Mouse (Mus musculus) lung, adult 2 months (tissue): ENCODE data around the gene Stx4a. TPM values are rescaled to one million over a fixed set of nuclear protein-coding genes. Genes with fewer than 3 reads are reported as not detected.

Source experiments
- DNase-seq: peaks from one replicate; pipeline ENCODE4 v3.0.0; 2022
- H3K4me1 ChIP-seq: fragments of 200-500 bp; 2 replicates; pipeline ENCODE4 v1.6.1; 2011; ENCODE audit warnings: low read length; ENCODE audit not compliant: control insufficient read depth, insufficient read depth
- H3K4me3 ChIP-seq: fragments of 200-500 bp; replicated peaks from 2 replicates; pipeline ENCODE3; 2011; ENCODE audit warnings: low read depth, mild to moderate bottlenecking, control low read depth, low read length; ENCODE audit errors: extremely low read depth
- CTCF ChIP-seq: fragments of 200-500 bp; IDR thresholded peaks from 2 replicates; pipeline ENCODE4 v1.5.1; 2011; ENCODE audit warnings: mild to moderate bottlenecking, low read length, control low read depth; ENCODE audit not compliant: insufficient read depth
- POLR2A ChIP-seq: fragments of 200-500 bp; IDR thresholded peaks from 2 replicates; pipeline ENCODE4 v1.6.1; 2011; ENCODE audit warnings: low read depth, mild to moderate bottlenecking, control low read depth, low read length, borderline replicate concordance; ENCODE audit errors: extremely low read depth
- WGBS: fragments of 180-500 bp; shearing (Covaris S2); methylation state at CpG from one replicate; pipeline ENCODE4 v1.1.7; 2018; 5-methylcytosine and 5-hydroxymethylcytosine counted together
- polyA plus RNA-seq: library from polyadenylated mRNA; depleted of rRNA; stranded (reverse); fragments of >200 nt; gene quantifications from 2 replicates; pipeline ENCODE4 v1.2.3, GENCODE M21; 2012; rRNA removed

Gene Stx4a
- polyA plus RNA-seq, 1 experiment: 77.9 TPM

DNA sequence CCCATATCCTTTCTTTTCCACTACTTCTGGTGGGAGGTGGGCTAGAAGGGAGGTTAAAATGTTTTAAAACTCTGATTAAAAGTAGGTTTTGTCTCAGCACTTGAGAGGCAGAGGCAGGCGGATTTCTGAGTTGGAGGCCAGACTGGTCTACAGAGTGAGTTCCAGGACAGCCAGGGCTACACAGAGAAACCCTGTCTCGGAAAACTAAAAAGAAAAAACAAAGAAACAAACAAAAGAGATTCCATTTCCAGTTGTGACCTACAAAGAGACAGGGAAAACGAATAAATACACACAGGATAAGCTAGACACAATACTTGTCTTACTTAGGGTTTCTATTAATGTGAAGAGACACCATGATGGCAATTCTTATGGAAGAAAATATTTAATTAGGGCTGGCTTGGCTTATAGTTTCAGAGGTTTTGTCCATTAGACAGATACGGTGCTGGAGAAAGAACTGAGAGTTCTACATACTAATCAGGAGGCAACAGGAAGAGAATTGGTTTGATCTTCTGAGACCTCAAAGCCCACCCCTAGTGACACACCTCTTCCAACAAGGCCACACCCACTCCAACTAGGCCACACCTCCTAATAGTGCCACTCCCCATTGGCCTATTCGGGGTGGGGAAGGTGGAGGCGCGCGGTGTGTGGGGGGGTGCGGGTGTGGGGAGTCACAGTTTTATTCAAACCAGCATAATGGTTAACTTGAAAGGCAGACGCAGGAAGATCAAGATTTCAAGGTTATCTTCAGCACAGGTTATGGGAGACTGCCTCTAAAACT lies 74.3 kb downstream of the Stx4a start:
- TF ChIP-seq POLR2A (no peak), CTCF (no peak)

More for the DNA sequence above, 74.3 kb downstream of the Stx4a start:
- Histone ChIP-seq H3K4me1 (no peaks in the 10 kb centered on the region; the same call in 1 of the 2 replicates), H3K4me3 (no peak overlapping the region)
- no peak for DNase-seq
- WGBS: 40% methylated on average over 10 of the region's 10 CpGs

Other genes with a start within 250 kb of the Stx4a start
- 14.0 and 16.5 TPM in 2 replicates for gene Ccdc189, start 235.7 kb upstream of the Stx4a start, polyA plus RNA-seq
- 26.1 and 32.8 TPM in 2 replicates for gene Rnf40, start 235.5 kb upstream of the Stx4a start, polyA plus RNA-seq
- gene Zfp629, start 208.5 kb upstream of the Stx4a start, polyA plus RNA-seq: 13.9 and 15.4 TPM in 2 replicates
- 22.0 and 26.8 TPM in 2 replicates for gene Bcl7c, start 115.4 kb upstream of the Stx4a start, polyA plus RNA-seq
- gene Ctf1, start 111.6 kb upstream of the Stx4a start, polyA plus RNA-seq: 20.1 and 21.1 TPM in 2 replicates
- not detected in 2 replicates for gene Ctf2, start 92.1 kb upstream of the Stx4a start, polyA plus RNA-seq
- gene Fbxl19, start 79.8 kb upstream of the Stx4a start, polyA plus RNA-seq: 25.9 and 27.3 TPM in 2 replicates
- gene Orai3, start 54.5 kb upstream of the Stx4a start, polyA plus RNA-seq: 39.1 and 45.6 TPM in 2 replicates
- gene Setd1a, start 47.6 kb upstream of the Stx4a start, polyA plus RNA-seq: 10.8 and 15.6 TPM in 2 replicates
- not detected in 2 replicates for gene Gm49388, start 38.7 kb upstream of the Stx4a start, polyA plus RNA-seq
- gene Hsd3b7, start 23.7 kb upstream of the Stx4a start, polyA plus RNA-seq: 79.4 and 81.7 TPM in 2 replicates
- gene Stx1b, start 255 bp downstream of the Stx4a start, polyA plus RNA-seq: 5.1 and 7.6 TPM in 2 replicates
- 22.0 and 23.4 TPM in 2 replicates for gene Zfp646, start 51.9 kb downstream of the Stx4a start, polyA plus RNA-seq
- 6.0 and 6.7 TPM in 2 replicates for gene Zfp668, start 52.5 kb downstream of the Stx4a start, polyA plus RNA-seq
- gene Prss53, start 66.7 kb downstream of the Stx4a start, polyA plus RNA-seq: 3.4 and 5.0 TPM in 2 replicates
- gene Gm21974, start 71.2 kb downstream of the Stx4a start, polyA plus RNA-seq: not detected in 2 replicates
- 176 and 201 TPM in 2 replicates for gene Vkorc1, start 71.3 kb downstream of the Stx4a start, polyA plus RNA-seq
- 72.7 and 94.7 TPM in 2 replicates for gene Bckdk, start 79.8 kb downstream of the Stx4a start, polyA plus RNA-seq
- gene Kat8, start 88.2 kb downstream of the Stx4a start, polyA plus RNA-seq: 10.4 and 12.5 TPM in 2 replicates
- 157 and 158 TPM in 2 replicates for gene Prss8, start 105.8 kb downstream of the Stx4a start, polyA plus RNA-seq
- 14.6 and 17.5 TPM in 2 replicates for gene Prss36, start 122.4 kb downstream of the Stx4a start, polyA plus RNA-seq
- 221 and 299 TPM in 2 replicates for gene Fus, start 143.2 kb downstream of the Stx4a start, polyA plus RNA-seq
- gene Pycard, start 169.6 kb downstream of the Stx4a start, polyA plus RNA-seq: 28.0 and 66.7 TPM in 2 replicates
- 5.1 and 15.4 TPM in 2 replicates for gene Trim72, start 179.7 kb downstream of the Stx4a start, polyA plus RNA-seq
- gene Itgam, start 238.3 kb downstream of the Stx4a start, polyA plus RNA-seq: 25.2 and 27.6 TPM in 2 replicates
- gene Gm49368, start 238.4 kb downstream of the Stx4a start, polyA plus RNA-seq: 0.07 and 0.12 TPM in 2 replicates